Mouse (Mus musculus): Measurements from ENCODE around the gene Brca2.

Brca2 gene

DNA sequence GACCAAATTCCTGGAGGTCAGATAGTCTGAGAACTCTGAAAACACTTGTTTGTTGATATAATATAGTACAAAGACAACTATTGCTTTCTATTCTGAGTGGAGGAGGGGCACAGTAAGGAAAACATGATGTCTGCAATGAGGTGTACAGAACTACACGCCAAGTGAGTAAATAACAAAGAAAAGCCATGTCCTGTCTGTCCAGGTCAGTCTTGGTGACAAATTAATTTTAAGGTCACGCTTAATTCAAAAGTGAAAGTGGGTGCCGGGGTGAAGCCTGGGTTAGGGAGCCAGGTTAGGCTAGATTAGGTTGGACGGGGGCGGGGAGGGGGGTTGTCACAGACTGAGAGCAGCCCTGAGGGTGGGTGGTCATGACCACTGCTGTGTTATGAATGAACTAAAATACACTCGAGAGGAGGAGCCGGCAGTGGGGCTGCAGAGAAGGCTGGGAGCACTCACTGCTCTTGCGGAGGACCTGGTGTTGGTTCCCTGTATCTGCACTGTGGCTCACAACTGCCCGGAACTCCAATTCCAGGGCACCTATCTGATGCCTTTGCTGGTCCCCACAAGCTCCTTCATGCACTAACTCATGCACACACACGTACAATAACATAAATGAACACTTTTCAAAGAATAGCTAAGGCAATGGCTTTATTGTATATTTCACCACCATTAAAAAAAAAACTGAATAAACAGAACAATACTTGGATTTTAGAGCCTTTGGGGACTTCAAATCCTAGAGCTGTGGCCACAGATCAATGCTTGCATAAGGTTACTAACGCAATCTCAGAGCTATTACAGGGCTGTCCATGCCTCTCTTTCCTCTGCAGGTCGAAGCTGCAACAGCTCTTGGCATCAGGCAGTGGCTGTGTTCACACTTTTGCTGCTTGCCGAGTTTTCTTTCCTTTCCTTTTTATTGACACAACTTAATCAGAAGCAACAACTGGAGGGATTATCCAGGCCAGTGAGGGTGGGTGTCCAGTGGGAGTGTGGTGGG, 77.2 kb downstream of the Brca2 start:
- no peak for DNase-seq

DNA sequence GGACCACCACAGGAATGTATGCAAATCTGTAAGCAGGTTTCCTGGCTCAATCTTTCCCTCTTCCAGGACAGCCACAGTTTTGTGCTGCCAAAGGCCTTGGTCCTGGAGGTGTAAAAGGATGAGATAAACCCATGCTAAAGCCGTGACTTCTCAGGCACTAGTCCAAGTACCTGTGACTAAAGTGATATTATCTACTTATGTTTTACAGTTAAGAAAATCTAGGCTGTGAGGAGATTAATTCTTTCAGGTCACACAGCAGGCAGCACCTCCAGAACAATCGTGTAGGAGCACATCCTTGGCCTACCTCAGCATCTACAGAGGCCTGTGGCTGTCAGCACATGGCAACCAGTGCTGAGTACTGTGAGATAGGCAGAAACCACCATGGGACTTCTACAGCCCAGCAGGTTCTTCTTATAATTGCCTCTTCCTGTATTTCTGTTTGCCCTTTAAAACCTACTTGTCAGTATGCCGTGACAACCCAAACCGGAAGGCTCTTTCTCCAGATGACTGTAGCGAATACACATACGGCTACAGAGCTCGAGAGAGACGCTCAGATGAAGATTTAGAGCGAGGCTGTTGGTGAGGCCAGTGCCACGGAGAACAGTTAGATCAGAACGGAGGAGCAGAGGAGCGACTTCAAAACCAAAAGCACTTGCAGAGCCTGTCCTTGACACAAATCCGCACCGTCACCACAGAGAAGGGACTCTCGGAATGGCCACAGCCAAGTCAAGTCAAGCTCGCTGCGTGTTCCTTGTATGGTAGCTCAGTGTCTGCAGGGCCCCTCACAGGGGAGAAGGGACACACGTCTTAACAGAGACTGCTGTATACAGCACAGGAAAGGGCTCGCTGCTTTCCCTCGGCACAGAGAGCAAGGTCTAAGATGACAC, 78.4 kb downstream of the Brca2 start:
- no peak for DNase-seq

- DNase-seq = no peak
Measured at GRCm38 (mm10) chr5:150601441-150602230, 79.2 kb downstream of the Brca2 start.

- DNase-seq = no peak
Measured at GRCm38 (mm10) chr5:150606131-150606530, 83.7 kb downstream of the Brca2 start.

DNA sequence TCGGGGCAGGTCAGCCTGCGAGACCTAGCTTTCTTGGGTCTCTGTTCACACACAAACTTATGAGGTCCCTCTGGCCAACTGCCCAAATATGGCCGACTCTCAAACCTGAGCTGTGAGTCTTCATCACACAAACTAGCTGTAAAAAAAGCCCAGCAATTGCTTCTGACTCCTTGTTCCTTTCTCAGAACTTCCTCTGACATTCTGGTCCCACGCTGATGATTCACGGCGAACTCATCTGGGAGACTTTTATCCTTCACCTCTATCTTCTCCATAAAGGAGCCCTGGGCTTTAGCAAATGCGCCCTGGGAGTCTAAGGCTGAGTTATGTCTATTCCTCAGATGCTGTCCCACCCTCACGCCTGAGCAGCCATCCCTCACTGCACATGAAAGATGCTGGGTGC, 85.2 kb downstream of the Brca2 start:
- DNase-seq = no peak

- DNase-seq = no peak
Measured at GRCm38 (mm10) chr5:150611136-150611535, 88.7 kb downstream of the Brca2 start.

- no peak for DNase-seq
Measured at GRCm38 (mm10) chr5:150611697-150612096, 89.3 kb downstream of the Brca2 start.

- no peak for DNase-seq
Measured at GRCm38 (mm10) chr5:150614054-150614453, 91.6 kb downstream of the Brca2 start.

- DNase-seq = no peak
Measured at GRCm38 (mm10) chr5:150616216-150616615, 93.8 kb downstream of the Brca2 start.

DNA sequence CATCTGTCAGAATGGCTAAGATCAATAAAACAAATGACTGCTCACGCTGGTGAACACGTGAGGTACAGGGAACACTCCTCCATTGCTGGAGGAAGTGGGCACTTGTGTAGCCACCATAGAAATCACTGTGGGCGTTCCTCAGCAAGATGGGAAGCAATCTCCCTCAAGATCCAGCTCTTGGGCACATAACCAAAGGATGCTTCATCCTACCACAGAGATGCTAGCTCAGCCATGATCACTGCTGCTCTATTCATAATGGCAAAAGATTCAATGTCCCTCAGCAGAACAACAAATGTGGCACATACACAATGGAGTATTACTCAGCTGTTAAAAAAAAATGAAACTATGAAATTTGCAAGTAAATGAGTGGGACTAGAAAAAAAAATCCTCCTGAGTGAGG, 94.3 kb downstream of the Brca2 start:
- no peak for DNase-seq

- no peak for DNase-seq
Measured at GRCm38 (mm10) chr5:150618599-150619355, 96.3 kb downstream of the Brca2 start.
